Mouse (Mus musculus) brain, embryonic 14.5 days (tissue): ENCODE measurements around the gene Asphd1. TPM values are rescaled to one million over a fixed set of nuclear protein-coding genes. Genes with fewer than 3 reads are reported as not detected.

Source experiments
- DNase-seq: peaks from one replicate; pipeline ENCODE4 v3.0.0-alpha.2; 2011; ENCODE audit warnings: low read depth
- CTCF ChIP-seq: fragments of 200-500 bp; IDR thresholded peaks from 2 replicates; pipeline ENCODE4 v1.5.1; 2012; ENCODE audit warnings: inconsistent platforms, mild to moderate bottlenecking, moderate library complexity, borderline replicate concordance; ENCODE audit not compliant: insufficient read depth, insufficient read length; ENCODE audit errors: extremely low read depth
- POLR2A ChIP-seq: fragments of 200-500 bp; IDR thresholded peaks from 2 replicates; pipeline ENCODE4 v1.6.1; 2012; ENCODE audit warnings: mild to moderate bottlenecking, inconsistent platforms, borderline replicate concordance; ENCODE audit not compliant: poor library complexity, insufficient read depth, insufficient read length, severe bottlenecking; ENCODE audit errors: extremely low read depth
- polyA plus RNA-seq: library from polyadenylated mRNA; depleted of rRNA; stranded (reverse); fragments of >200 nt; gene quantifications from 2 replicates; pipeline ENCODE4 v1.2.3, GENCODE M21; 2012; rRNA removed

Gene Asphd1
- polyA plus RNA-seq, 1 experiment: 21.2 TPM

DNA sequence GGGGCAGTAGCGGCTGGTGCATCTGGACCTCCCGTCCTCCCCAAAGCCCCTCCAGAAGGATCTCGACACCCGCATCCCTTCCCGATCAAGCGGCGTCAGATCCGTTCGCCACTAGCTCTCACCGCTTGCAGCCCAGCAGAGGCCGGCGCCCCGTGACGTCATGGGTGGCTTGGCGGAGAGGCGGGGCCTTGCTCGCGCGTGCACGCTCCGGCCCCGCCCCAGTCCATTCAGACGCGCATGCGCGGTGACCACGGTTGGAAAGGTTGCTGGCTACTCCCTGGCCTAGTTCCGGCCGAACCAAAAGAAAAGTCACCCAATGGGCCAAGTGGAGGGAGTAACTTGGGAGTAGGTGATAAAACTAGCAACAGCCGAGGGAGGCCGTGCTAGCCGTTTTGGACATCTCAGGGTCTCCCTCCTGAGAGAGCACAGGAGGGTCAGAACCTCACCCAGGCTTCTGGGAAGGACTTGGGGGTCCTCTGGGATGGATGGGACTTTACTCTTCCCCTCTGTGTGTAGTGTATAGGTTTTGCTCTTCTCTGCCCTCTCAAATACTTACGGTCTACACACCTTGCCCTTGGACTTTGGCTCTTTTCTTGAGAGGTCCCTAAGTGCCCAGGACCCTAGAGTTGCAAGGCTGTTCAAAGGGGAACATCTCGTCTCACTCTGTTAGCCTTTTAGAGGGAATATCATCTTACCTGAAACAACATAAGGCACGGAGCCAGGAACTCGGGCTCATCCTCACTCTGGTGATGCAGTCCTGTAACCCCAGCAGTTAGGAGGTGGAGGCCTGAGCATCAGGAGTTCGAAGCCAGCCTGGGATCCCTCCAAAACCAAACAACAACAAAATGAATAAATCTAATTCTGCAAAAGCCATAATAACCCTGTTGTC, 51.0 kb downstream of the Asphd1 start:
- TF ChIP-seq CTCF (no peak), POLR2A (peak; percentile 69; the same call in 1 of the 2 replicates)
- DNase-seq: peak; percentile 97

DNA sequence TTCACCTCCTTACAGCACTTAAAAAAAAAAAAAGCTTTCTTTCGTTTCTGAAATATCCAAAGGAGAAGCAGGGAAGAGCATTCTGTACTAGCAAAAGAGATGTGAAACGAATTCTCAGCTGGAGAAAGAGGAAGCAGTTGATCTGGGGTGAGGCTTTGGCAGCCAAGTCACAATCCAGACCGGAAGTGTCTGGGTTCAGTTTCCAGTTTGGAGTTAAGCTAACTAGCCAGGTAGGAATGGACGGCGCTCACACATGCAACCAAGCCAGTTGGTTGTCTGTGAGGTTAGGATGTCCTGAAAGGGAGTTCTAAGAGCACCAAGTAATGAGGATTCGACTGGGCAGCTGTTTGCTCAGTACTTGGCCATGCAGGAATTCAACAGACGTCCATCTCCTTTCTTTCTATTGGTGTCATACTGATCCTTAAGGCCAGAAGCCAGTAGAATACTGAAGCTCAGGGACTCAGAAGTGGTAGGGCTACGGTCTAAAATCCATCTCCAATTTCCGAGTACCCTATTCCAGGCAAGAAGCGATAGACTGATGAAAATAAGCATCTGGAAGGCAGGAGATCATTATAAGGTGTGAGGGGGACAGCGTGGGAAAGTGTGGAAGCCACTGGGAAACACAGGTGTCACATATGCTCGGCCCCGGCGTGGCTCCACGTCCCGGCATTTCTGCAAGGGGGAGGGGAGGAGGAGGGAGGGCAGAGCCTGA, 51.8 kb downstream of the Asphd1 start:
- TF ChIP-seq CTCF: no peak
- no peak for TF ChIP-seq POLR2A
- DNase-seq: no peak

DNA sequence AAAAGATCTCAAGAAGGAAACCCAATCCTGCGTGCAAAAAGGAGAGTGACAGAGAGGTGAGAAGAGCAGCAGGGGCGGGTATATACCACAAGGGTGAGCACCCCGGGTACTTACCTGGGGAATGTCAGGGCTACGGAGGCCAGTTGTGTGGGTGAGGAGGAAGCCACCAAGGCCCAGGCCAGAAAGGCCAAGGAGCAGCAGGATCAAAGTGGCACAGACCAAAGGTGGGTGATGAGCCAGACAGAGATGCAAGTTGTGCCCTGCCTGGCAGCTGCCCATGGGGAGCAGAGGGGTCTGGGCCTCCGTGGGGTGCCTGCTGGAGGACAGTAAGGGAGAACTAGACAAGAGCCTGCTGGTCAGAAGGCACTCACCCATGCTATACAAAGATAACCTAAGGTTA, 52.5 kb downstream of the Asphd1 start:
- no peak for DNase-seq
- TF ChIP-seq POLR2A: no peak
- no peak for TF ChIP-seq CTCF

Other genes with a start within 250 kb of the Asphd1 start
- gene Coro1a, start 241.8 kb downstream of the Asphd1 start, polyA plus RNA-seq: 93.3 and 122 TPM in 2 replicates
- 224 and 233 TPM in 2 replicates for gene Mapk3, start 190.0 kb downstream of the Asphd1 start, polyA plus RNA-seq
- 9.2 and 14.6 TPM in 2 replicates for gene Gdpd3, start 183.2 kb downstream of the Asphd1 start, polyA plus RNA-seq
- 181 and 258 TPM in 2 replicates for gene Ypel3, start 172.6 kb downstream of the Asphd1 start, polyA plus RNA-seq
- gene Tbx6, start 168.1 kb downstream of the Asphd1 start, polyA plus RNA-seq: 1.6 and 2.3 TPM in 2 replicates
- gene Ppp4c, start 157.1 kb downstream of the Asphd1 start, polyA plus RNA-seq: 219 and 232 TPM in 2 replicates
- 199 and 224 TPM in 2 replicates for gene Fam57b, start 151.9 kb downstream of the Asphd1 start, polyA plus RNA-seq
- gene 4930451I11Rik, start 117.9 kb downstream of the Asphd1 start, polyA plus RNA-seq: not detected in 2 replicates
- gene Doc2a, start 102.2 kb downstream of the Asphd1 start, polyA plus RNA-seq: 11.8 and 13.2 TPM in 2 replicates
- 48.6 and 65.1 TPM in 2 replicates for gene Hirip3, start 87.6 kb downstream of the Asphd1 start, polyA plus RNA-seq
- 86.9 and 99.3 TPM in 2 replicates for gene Ino80e, start 87.2 kb downstream of the Asphd1 start, polyA plus RNA-seq
- gene Taok2, start 64.9 kb downstream of the Asphd1 start, polyA plus RNA-seq: 101 and 131 TPM in 2 replicates
- 28.3 and 36.8 TPM in 2 replicates for gene Tmem219, start 26.7 kb downstream of the Asphd1 start, polyA plus RNA-seq
- gene Kctd13, start 20.7 kb downstream of the Asphd1 start, polyA plus RNA-seq: 91.1 and 108 TPM in 2 replicates
- gene Sez6l2, start 981 bp upstream of the Asphd1 start, polyA plus RNA-seq: 84.2 and 129 TPM in 2 replicates
- gene Cdipt, start 26.3 kb upstream of the Asphd1 start, polyA plus RNA-seq: 153 and 166 TPM in 2 replicates
- 0.59 and 1.0 TPM in 2 replicates for gene Cdiptos, start 26.5 kb upstream of the Asphd1 start, polyA plus RNA-seq
- gene Mvp, start 65.0 kb upstream of the Asphd1 start, polyA plus RNA-seq: 3.5 and 4.3 TPM in 2 replicates
- 1.0 and 1.2 TPM in 2 replicates for gene Pagr1b, start 66.9 kb upstream of the Asphd1 start, polyA plus RNA-seq
- gene Pagr1a, start 67.8 kb upstream of the Asphd1 start, polyA plus RNA-seq: 13.0 and 24.4 TPM in 2 replicates
- gene Gm42742, start 71.5 kb upstream of the Asphd1 start, polyA plus RNA-seq: 77.9 and 87.6 TPM in 2 replicates
- 71.4 and 81.2 TPM in 2 replicates for gene Prrt2, start 71.6 kb upstream of the Asphd1 start, polyA plus RNA-seq
- 350 and 352 TPM in 2 replicates for gene Maz, start 77.5 kb upstream of the Asphd1 start, polyA plus RNA-seq
- 25.5 and 42.0 TPM in 2 replicates for gene Kif22, start 92.9 kb upstream of the Asphd1 start, polyA plus RNA-seq
- 0.21 TPM in 1 of 2 replicates, not detected in the other for gene Zg16, start 137.7 kb upstream of the Asphd1 start, polyA plus RNA-seq
- gene AI467606, start 141.8 kb upstream of the Asphd1 start, polyA plus RNA-seq: 1.5 and 2.1 TPM in 2 replicates
- 0.75 and 0.76 TPM in 2 replicates for gene Qprt, start 172.6 kb upstream of the Asphd1 start, polyA plus RNA-seq
- gene Spn, start 188.2 kb upstream of the Asphd1 start, polyA plus RNA-seq: 0.09 and 0.10 TPM in 2 replicates
- gene Cd2bp2, start 246.5 kb upstream of the Asphd1 start, polyA plus RNA-seq: 108 and 117 TPM in 2 replicates